In the genomic region with DNA sequence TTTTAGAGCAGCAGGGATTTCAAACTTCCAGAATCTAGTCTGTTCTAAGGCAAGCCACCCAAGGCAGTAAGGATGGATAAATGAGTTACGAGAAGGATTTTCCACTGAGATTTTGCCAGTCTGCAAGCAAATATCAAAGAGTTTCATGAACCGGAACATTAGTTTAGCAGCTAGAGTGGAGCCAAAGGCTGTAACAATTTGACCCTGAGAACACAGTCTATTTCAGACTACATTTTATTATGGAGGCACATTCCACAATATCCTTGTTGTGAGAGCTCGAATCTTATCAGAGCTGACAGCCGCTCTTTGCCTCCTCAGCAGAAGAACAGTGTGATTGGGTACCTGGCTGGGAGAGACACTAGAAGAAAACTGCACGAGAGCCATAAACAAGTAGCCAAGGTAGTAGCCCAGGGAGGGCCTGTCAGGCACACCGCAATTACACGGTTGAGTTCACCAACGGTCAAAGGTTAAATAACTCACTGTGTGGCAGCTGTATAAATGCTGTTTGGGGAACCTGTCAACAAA, we compare ENCODE assay signal across 14 mouse cellular contexts.
DNase-seq lines count a peak whose midpoint lies in the region; ATAC-seq and TF ChIP-seq lines count a peak whose summit lies in the region.
"Had no signal": no experiment of that assay in that cellular context is flagged by ENCODE, and none has a peak within 500 bp of the region (broad histone marks: within the 10 kb centered on the region; RNA-seq: fewer than 3 reads in every experiment).

No protein-coding gene starts in this region.

- H3K4me1 ChIP-seq in neural tube, embryonic 15.5 days, result no peaks in the 10 kb centered on the region
- H3K4me1 ChIP-seq in hindbrain, embryonic 15.5 days (replicated peaks), result peaks cover 5% of the 10 kb centered on the region; the same call in 1 of the 2 replicates
- H3K4me1 ChIP-seq in stomach, postnatal 0 days (replicated peaks; ENCODE audit: control insufficient read depth, insufficient read depth), result no peaks in the 10 kb centered on the region

- H3K9ac ChIP-seq in neural tube, embryonic 15.5 days (replicated peaks), result no peak overlapping the region
- H3K9ac ChIP-seq in hindbrain, embryonic 15.5 days, result no peak overlapping the region
- H3K9ac ChIP-seq in stomach, postnatal 0 days (ENCODE audit: low read length), result no peak overlapping the region

- ATAC-seq in neural tube, embryonic 15.5 days (ENCODE audit: low FRiP score), result no peak
- ATAC-seq in hindbrain, embryonic 15.5 days (ENCODE audit: low FRiP score, low read depth), result no peak
- no peak for ATAC-seq in stomach, postnatal 0 days (ENCODE audit: low FRiP score, low TSS enrichment)
- ATAC-seq: forebrain, embryonic 16.5 days had no signal

- DNase-seq in neural tube, embryonic 10.5 days (ENCODE audit: extremely low spot score, low spot score), result peak; percentile 43
- DNase-seq in kidney, postnatal 36 days, result peak; percentile 61 to 79
- DNase-seq in yolk sac, embryonic 10.5 days (ENCODE audit: low spot score), result peak; percentile 11
- no peak for DNase-seq in urinary bladder, adult 18-20 months (ENCODE audit: low spot score in 2 of 2)
- no peak for DNase-seq in cerebellum, adult 18-20 months
- no peak for DNase-seq in stomach, postnatal 0 days (ENCODE audit: low spot score)
- DNase-seq: cerebellum, adult 11-12 months; lung, adult 18-20 months; right cerebral cortex, postnatal 25 days; thymus, postnatal 36 days had no signal

- 19% methylated on average over 8 of the region's 8 CpGs for WGBS in neural tube, embryonic 15.5 days
- WGBS in hindbrain, embryonic 15.5 days, result 24% methylated on average over 8 of the region's 8 CpGs
- WGBS in stomach, postnatal 0 days, result 51% methylated on average over 8 of the region's 8 CpGs

- H3K4me3 ChIP-seq in neural tube, embryonic 15.5 days (replicated peaks), result no peak overlapping the region
- no peak overlapping the region for H3K4me3 ChIP-seq in hindbrain, embryonic 15.5 days
- no peak overlapping the region for H3K4me3 ChIP-seq in stomach, postnatal 0 days (ENCODE audit: low read depth, low read length)

- no peaks in the 10 kb centered on the region for H3K27me3 ChIP-seq in neural tube, embryonic 15.5 days (replicated peaks)
- H3K27me3 ChIP-seq in hindbrain, embryonic 15.5 days, result no peaks in the 10 kb centered on the region
- no peaks in the 10 kb centered on the region for H3K27me3 ChIP-seq in stomach, postnatal 0 days (ENCODE audit: control insufficient read depth, insufficient read depth, low read length)

- no peak for TF ChIP-seq CTCF in stomach, postnatal 0 days (IDR thresholded peaks at IDR 0.05; ENCODE audit: low read depth)

- H3K27ac ChIP-seq in neural tube, embryonic 15.5 days (replicated peaks), result no peak overlapping the region
- H3K27ac ChIP-seq in hindbrain, embryonic 15.5 days (replicated peaks), result 0 out of 2 replicates have a peak overlapping the region, but pooled peaks have one; percentile 22
- H3K27ac ChIP-seq in stomach, postnatal 0 days (replicated peaks), result no peak overlapping the region

- H3K36me3 ChIP-seq in neural tube, embryonic 15.5 days, result no peaks in the 10 kb centered on the region
- H3K36me3 ChIP-seq in hindbrain, embryonic 15.5 days, result no peaks in the 10 kb centered on the region
- no peaks in the 10 kb centered on the region for H3K36me3 ChIP-seq in stomach, postnatal 0 days (ENCODE audit: control insufficient read depth, insufficient read depth, low read length)

- no peak for TF ChIP-seq EP300 in stomach, postnatal 0 days (optimal IDR thresholded peaks at IDR 0.05)

- H3K9me3 ChIP-seq in neural tube, embryonic 15.5 days (replicated peaks), result no peaks in the 10 kb centered on the region
- no peaks in the 10 kb centered on the region for H3K9me3 ChIP-seq in hindbrain, embryonic 15.5 days
- H3K9me3 ChIP-seq in stomach, postnatal 0 days (ENCODE audit: control insufficient read depth, low read length), result no peaks in the 10 kb centered on the region

- no peak overlapping the region for H3K4me2 ChIP-seq in neural tube, embryonic 15.5 days
- no peak overlapping the region for H3K4me2 ChIP-seq in hindbrain, embryonic 15.5 days
- no peak overlapping the region for H3K4me2 ChIP-seq in stomach, postnatal 0 days (replicated peaks; ENCODE audit: low read depth)
- H3K4me2 ChIP-seq: heart, embryonic 11.5 days had no signal

Comparison
In these comparisons a context has a peak if more than half of its experiments do, and no peak if none do; other contexts are left out.
1. DNase-seq: peak in neural tube, embryonic 10.5 days (single experiment), kidney, postnatal 36 days (2 of 2) and yolk sac, embryonic 10.5 days (single experiment); none in urinary bladder, adult 18-20 months (0 of 2), cerebellum, adult 18-20 months (0 of 2) and stomach, postnatal 0 days (single experiment).